Mouse (Mus musculus): ENCODE results near the gene Sh3bgr.

The Sh3bgr gene

GRCm38 (mm10) chr16:96199913-96200701 lies at the start of gene Sh3bgr:
Sh3bgr (plus strand) TSS chr16:96200450.
- DNase-seq (ENCODE audit: low spot score in 2 of 2) = no peak

DNA sequence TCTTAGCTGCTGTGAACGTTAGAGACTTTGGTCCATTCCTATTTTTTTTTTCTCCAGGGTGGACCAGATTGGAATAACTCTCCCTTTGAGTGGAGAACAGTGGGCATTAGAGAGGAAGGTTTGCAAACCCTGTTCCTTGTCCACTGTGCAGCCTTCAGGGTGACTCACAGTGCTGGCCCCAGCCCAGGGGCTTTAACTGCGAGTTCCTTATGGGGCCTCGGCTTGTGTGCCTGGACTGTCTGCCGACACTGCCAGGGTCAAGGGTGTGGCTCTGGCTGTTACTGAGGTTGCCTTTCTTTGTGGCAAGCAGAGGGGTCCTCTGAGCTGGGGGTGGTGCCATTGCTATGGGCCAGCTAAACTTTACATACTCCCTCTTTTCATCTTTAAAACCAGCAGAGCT lies 49.3 kb upstream of the Sh3bgr start:
- DNase-seq (ENCODE audit: low spot score in 2 of 2) = no peak

DNA sequence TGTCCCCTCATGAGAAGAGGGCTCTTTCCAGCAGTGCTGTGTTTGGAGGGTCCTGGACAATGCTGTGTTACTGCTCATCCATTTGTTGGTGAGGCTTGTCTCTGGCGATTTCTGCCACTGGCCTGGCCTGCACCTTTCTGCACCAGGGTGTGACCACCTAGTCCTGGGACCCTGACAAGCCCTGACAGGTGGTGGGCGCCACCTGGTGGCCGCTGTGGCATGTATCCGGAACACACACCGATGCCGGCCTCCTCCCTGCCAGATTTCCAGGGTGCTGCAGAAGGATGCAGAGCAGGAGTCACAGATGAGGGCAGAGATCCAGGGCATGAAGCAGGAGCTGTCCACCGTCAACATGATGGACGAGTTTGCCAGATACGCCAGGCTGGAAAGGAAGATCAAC lies 48.7 kb upstream of the Sh3bgr start:
- peak; percentile 50 to 82 for DNase-seq (ENCODE audit: low spot score in 2 of 2)

- no peak for DNase-seq (ENCODE audit: low spot score in 2 of 2)
These were observed 45.8 kb upstream of the Sh3bgr start for GRCm38 (mm10) chr16:96154476-96154875.

DNA sequence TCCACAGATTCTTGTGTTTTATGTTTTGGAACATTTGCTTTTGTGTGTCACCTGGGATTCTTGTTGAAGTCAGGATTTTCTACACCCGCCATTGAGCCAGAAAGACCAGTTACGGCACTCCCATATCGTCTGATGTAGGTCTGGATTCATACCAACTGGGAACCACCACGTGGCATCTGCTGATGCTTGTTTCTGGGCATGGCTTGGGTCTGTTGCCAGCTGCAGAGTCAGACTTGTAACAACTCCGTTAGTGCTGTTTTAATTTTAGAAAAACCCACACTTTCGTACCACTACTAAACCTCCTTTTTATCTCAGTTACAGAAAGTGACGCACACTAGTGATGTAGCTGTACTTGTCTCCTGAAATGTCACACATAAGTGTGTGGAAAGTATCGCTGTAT lies 44.2 kb upstream of the Sh3bgr start:
- no peak for DNase-seq (ENCODE audit: low spot score in 2 of 2)

GRCm38 (mm10) chr16:96157171-96157570 lies 43.1 kb upstream of the Sh3bgr start:
- DNase-seq (ENCODE audit: low spot score in 2 of 2) = no peak

DNA sequence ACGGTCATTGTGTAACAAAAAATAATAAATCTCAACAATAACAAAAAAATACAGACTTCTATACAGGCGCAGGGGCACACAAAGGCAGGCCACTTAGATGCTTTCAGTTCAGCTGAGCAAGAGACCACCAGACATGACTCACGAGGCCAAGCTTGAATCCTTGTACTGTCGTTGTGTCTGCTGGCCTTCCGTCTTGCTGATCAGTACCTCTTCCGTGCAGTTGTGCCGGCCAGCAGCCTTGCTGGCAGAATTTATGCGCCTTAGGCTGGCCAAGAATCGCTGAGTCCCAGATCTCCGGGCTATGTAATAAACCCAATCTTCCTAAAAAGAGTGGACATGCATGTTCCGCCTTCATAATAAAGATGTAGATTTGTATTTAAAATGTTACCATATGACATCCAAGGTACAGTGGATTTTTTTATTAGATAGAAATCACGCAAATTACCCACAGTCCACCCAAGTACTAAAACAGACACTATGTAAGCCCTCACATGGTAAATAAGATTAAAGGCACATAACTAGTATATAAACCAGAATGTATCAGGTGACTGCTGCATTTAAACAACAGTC lies 41.7 kb upstream of the Sh3bgr start:
- no peak for DNase-seq (ENCODE audit: low spot score in 2 of 2)

GRCm38 (mm10) chr16:96159091-96159731 lies 41.0 kb upstream of the Sh3bgr start:
- DNase-seq (ENCODE audit: low spot score in 2 of 2) = peak; percentile 25 to 60

GRCm38 (mm10) chr16:96159794-96160346 lies 40.4 kb upstream of the Sh3bgr start:
- DNase-seq (ENCODE audit: low spot score in 2 of 2) = no peak

- DNase-seq (ENCODE audit: low spot score in 2 of 2) = no peak
These were observed 39.3 kb upstream of the Sh3bgr start for GRCm38 (mm10) chr16:96160927-96161326.

- DNase-seq (ENCODE audit: low spot score in 2 of 2) = no peak
These were observed 38.9 kb upstream of the Sh3bgr start for GRCm38 (mm10) chr16:96161336-96161735.

DNA sequence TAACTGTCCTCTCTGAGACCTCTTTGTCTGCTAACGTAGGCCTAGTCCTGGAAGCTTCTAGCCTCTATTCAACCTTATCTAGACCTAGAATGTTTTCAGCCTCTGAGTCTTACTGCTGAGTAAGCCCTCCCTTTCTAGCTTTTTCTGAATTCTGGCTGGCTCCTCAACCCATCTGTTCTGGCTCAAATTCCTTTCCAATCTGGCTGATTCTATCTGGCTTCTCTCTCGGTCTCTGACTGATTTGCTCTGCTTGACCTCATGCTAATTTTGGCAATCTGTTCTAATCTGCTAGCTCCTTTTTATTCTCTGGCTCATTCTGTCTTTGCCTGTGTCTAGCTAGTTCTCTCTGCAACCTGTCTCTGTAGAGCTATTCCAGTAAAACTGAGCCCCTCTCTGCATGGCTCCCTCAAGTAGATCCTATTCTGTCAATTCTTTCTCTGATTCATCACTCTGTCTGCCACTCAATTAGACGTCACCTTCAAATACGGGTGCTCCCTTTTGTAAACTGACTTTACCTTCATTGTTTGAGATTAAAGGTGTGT lies 34.5 kb upstream of the Sh3bgr start:
- DNase-seq (ENCODE audit: low spot score in 2 of 2) = no peak

- no peak for DNase-seq (ENCODE audit: low spot score in 2 of 2)
These were observed 31.4 kb upstream of the Sh3bgr start for GRCm38 (mm10) chr16:96168837-96169236.

DNA sequence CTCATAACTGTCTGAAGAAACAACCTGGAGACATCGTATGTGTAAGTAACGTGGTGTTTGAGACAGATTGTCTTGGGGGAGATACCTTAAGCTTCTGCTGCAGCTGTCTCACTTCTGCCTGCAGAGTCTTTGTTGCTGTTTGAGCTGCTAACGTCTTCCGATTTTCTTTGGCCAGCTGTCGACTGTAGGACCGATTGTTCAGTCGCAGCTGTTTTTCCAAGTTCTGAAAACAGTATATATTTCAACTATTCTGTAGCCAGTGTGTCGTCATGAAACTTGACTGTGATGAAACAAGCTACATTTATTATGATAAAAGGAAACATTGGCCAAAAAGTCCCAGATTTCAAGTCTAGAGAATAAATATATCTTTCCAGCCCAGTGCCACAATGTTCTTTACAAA lies 26.6 kb upstream of the Sh3bgr start:
- DNase-seq (ENCODE audit: low spot score in 2 of 2) = no peak

- no peak for DNase-seq (ENCODE audit: low spot score in 2 of 2)
These were observed 24.9 kb upstream of the Sh3bgr start for GRCm38 (mm10) chr16:96175399-96175798.

DNA sequence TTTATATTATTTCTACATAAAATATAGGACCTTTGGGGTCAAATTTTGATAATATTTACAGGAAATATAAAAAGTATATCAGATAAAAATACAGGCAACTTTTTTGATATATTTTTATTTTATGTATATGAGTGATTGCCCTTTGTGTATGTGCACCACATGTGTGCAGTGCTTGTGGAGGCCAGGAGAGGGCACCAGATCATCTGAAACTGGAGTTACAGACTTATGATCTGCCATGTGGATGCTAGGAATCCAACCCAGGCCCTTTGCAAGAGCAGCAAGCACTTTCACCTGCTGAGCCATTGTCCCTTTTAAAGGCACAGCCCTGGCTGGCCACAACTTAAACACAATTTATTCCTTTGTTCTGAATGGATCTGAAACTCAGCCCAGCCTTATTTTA lies 21.1 kb upstream of the Sh3bgr start:
- DNase-seq (ENCODE audit: low spot score in 2 of 2) = no peak

DNA sequence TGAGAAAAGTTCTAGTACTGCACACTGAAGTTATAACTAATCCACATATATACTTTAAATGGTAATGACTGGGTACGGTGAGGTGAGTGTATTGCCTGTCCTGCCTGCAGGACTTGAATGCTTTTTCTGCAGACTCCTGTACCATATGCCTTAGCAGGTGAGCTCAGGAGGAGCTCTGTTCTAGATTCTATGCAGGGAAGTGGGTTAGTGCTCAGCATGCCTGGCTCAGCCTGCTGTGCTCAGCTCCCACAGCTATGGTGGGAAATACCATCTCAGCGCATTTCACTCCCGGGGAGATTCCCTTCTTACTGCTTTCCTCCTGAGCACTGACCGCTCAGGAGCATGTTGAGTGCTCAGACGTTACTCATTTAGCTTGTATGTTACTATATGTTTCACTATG lies 12.6 kb upstream of the Sh3bgr start:
- no peak for DNase-seq (ENCODE audit: low spot score in 2 of 2)

DNA sequence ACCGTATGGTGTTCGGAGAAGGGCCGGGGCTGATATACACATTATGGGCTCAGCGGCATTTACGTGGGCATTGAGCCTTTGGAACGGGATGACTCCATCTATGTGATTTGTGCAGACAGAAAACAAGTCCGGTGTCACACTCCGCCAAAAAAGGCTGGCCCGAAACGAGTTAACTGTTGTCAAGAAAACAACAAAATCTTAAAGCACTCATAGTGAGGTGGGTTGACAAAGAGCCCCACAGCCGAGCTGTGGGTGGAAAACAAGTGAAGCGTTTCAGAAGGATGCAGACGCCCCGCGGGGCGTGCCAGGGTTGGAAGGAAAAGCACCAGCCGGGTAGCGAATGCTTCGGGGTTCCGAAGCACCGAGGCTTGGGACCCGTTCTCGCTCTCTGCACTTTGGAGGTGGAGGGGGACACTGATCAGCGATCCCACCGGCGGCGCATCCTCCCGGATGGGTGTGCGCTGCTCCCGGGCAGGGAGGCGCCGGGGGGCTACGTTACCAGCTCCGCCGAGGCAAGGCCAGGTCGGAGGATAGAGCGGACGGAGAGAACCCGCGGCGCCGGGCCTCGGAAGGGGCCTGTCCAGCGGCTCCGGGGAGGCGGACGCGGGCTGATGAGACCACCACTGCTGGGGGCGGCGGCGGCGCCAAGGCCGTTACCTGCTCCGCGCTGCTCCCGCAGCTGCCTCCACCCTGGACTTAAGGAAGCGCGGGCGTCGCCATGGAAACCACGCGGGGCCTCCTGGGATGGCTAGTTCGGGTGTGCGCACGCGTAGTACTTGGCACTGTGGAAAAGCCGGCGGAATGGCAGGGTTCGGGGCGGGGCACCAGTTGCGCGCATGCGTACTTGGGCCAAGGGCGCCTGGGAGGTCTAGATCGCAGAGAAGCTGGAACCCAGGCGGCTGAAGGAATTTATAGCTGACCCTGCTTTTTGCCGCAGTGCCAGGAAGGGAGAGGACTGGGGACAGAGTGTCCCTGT lies 8.4 kb upstream of the Sh3bgr start, which contains the start of gene Lca5l:
Lca5l (minus strand) TSS at position 741 of the 976 bp plus-strand sequence.
- peak; percentile 78 to 93 for DNase-seq (ENCODE audit: low spot score in 2 of 2)

DNA sequence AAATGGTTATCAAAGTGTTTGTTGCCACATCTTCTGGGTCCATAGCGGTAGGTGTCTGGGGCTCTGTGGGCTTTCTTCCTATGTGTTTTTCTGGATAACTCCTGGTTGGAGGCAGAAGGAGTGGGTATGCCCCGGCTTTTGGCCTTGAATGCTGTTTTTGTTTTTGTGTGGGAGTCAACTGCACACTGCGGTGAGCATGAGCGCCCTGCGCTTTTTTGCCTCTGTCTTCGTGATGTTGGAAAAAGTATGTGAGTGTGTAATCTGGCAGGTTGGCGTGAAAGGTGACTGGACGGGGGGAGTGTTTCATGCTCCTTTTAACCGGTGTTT lies 415 bp downstream of the Sh3bgr start:
- no peak for DNase-seq (ENCODE audit: low spot score in 2 of 2)

GRCm38 (mm10) chr16:96201485-96202232 lies 1.4 kb downstream of the Sh3bgr start:
- no peak for DNase-seq (ENCODE audit: low spot score in 2 of 2)

DNA sequence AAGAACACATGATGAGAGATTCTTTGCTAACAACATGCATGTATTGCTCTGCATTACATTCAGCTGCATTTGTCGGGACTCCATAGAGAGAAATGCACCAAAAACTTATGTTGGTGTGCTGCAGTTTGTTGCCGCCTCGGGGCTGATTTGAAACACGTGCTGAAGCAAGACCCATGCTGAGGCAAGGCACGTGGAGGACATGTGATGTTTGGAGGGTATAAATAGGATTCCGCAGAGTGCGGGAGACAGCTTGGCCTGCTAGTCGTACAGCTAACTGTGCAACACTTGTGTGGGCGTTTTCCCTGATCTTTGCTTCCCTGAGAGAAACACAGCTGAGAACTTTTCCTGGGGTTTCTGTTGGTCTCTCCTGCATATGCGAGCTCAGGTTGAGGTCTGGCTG lies 9.5 kb downstream of the Sh3bgr start:
- no peak for DNase-seq (ENCODE audit: low spot score in 2 of 2)

All from spleen, postnatal 10 days (tissue).